Mouse (Mus musculus) embryonic facial prominence, embryonic 12.5 days (tissue): ENCODE results near the gene Slc35b1. TPM values are rescaled to one million over a fixed set of nuclear protein-coding genes. Genes with fewer than 3 reads are reported as not detected.
A peak's percentile ranks its signal among the peaks of the same experiment; 100 is the strongest.

Source experiments
- ATAC-seq: fragments of 200-750 bp; cut with Nextera tagmentation; 2 replicates; pipeline ENCODE4 v1.8.0; 2017; ENCODE audit not compliant: insufficient number of reproducible peaks, insufficient read depth, low FRiP score, low TSS enrichment
- H3K27ac ChIP-seq: fragments of 300-500 bp; sonication (generic); 2 replicates; pipeline ENCODE4 v1.5.1; 2016; ENCODE audit warnings: mild to moderate bottlenecking
- H3K27me3 ChIP-seq: fragments of 300-500 bp; sonication (generic); 2 replicates; pipeline ENCODE4 v1.6.1; 2016; ENCODE audit warnings: mild to moderate bottlenecking, moderate library complexity
- H3K36me3 ChIP-seq: fragments of 300-500 bp; sonication (generic); 2 replicates; pipeline ENCODE4 v1.6.1; 2016; ENCODE audit warnings: mild to moderate bottlenecking
- H3K4me1 ChIP-seq: fragments of 300-500 bp; sonication (generic); 2 replicates; pipeline ENCODE4 v1.6.1; 2016
- H3K4me2 ChIP-seq: fragments of 300-500 bp; sonication (generic); replicated peaks from 2 replicates; pipeline ENCODE4 v1.6.1; 2016; ENCODE audit warnings: mild to moderate bottlenecking, moderate library complexity
- H3K4me3 ChIP-seq: fragments of 300-500 bp; sonication (generic); 2 replicates; pipeline ENCODE4 v1.5.1; 2016; ENCODE audit warnings: mild to moderate bottlenecking
- H3K9ac ChIP-seq: fragments of 300-500 bp; sonication (generic); 2 replicates; pipeline ENCODE4 v1.6.1; 2016; ENCODE audit warnings: mild to moderate bottlenecking, moderate library complexity
- H3K9me3 ChIP-seq: fragments of 300-500 bp; sonication (generic); 2 replicates; pipeline ENCODE4 v1.6.1; 2016; ENCODE audit warnings: mild to moderate bottlenecking, moderate library complexity
- WGBS: fragments of 180-500 bp; shearing (Covaris S2); methylation state at CpG from one replicate; pipeline ENCODE4 v1.1.7; 2016; 5-methylcytosine and 5-hydroxymethylcytosine counted together
- polyA plus RNA-seq: library from polyadenylated mRNA; unstranded; fragments of >200 nt; fragmentation: Nextera tagmentation; extraction: Ambion mirVana; gene quantifications from 2 replicates; pipeline ENCODE4 v1.2.1, GENCODE M21; 2016

Gene Slc35b1
- polyA plus RNA-seq, 1 experiment from 2014 or later: 117 TPM

DNA sequence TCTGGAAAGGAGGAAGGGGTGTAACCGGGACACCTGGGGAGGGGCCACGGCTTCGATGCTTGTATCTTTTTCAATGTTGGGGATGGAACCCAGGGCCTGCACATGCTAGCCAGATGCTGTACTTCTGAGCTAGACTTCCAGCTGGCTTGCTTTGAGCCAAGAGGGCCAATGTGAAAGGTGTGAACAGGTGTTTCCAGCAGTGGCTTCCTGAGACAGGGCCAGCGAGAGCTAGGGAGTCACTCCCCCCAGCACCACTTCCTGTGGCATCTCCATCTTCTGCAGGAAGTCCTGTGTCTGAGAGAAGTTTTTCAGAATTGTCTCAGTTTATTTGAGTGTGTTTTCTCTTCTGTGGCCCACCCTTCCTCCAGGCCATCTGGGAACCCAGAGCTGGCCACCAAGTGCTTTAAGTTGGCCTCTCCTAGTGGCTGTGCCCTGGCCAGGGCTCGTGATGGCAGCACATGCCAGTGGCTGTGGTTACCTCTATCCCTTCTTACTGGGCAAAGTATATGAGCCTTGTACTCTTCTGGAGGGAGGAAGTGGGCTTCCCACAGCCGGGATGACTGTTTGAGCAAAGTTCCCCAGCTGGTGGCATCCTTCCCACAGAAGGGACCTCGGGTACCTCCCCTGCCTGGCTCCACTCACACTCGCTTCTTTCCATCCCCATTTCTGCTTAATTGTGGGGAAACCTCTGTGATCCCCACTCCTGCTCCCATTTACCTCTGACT, 17.3 kb upstream of the Slc35b1 start:
- Histone ChIP-seq H3K9ac (no peak overlapping the region), H3K27ac (no peak overlapping the region), H3K4me2 (no peak overlapping the region), H3K36me3 (peaks cover 30% of the 10 kb centered on the region), H3K9me3 (no peaks in the 10 kb centered on the region), H3K27me3 (no peaks in the 10 kb centered on the region), H3K4me1 (no peaks in the 10 kb centered on the region), H3K4me3 (no peak overlapping the region)
- WGBS: 84% methylated on average over 8 of the region's 8 CpGs
- no peak for ATAC-seq

GRCm38 (mm10) chr11:95368231-95368823, 16.2 kb upstream of the Slc35b1 start:
- H3K27me3 ChIP-seq: no peaks in the 10 kb centered on the region
- 91% methylated on average over 8 of the region's 8 CpGs for WGBS
- peaks cover 40% of the 10 kb centered on the region for H3K36me3 ChIP-seq
- no peak for ATAC-seq
- no peaks in the 10 kb centered on the region for H3K9me3 ChIP-seq
- H3K4me1 ChIP-seq: no peaks in the 10 kb centered on the region
- no peak overlapping the region for H3K4me3 ChIP-seq
- no peak overlapping the region for H3K9ac ChIP-seq
- no peak overlapping the region for H3K27ac ChIP-seq
- H3K4me2 ChIP-seq: no peak overlapping the region

GRCm38 (mm10) chr11:95368871-95369270, 15.6 kb upstream of the Slc35b1 start:
- H3K27ac ChIP-seq: no peak overlapping the region
- H3K4me1 ChIP-seq: no peaks in the 10 kb centered on the region
- H3K9ac ChIP-seq: no peak overlapping the region
- no peak for ATAC-seq
- no peaks in the 10 kb centered on the region for H3K9me3 ChIP-seq
- WGBS: 94% methylated on average over 4 of the region's 4 CpGs
- no peaks in the 10 kb centered on the region for H3K27me3 ChIP-seq
- no peak overlapping the region for H3K4me2 ChIP-seq
- peaks cover 46% of the 10 kb centered on the region for H3K36me3 ChIP-seq
- no peak overlapping the region for H3K4me3 ChIP-seq

- Histone ChIP-seq H3K9ac (no peak overlapping the region), H3K27me3 (no peaks in the 10 kb centered on the region), H3K4me1 (no peaks in the 10 kb centered on the region), H3K9me3 (no peaks in the 10 kb centered on the region), H3K27ac (no peak overlapping the region), H3K4me2 (no peak overlapping the region), H3K4me3 (no peak overlapping the region), H3K36me3 (peaks cover 46% of the 10 kb centered on the region)
- 75% methylated on average over 15 of the region's 15 CpGs for WGBS
- ATAC-seq: no peak
Measured at GRCm38 (mm10) chr11:95369964-95370890, 14.3 kb upstream of the Slc35b1 start.

DNA sequence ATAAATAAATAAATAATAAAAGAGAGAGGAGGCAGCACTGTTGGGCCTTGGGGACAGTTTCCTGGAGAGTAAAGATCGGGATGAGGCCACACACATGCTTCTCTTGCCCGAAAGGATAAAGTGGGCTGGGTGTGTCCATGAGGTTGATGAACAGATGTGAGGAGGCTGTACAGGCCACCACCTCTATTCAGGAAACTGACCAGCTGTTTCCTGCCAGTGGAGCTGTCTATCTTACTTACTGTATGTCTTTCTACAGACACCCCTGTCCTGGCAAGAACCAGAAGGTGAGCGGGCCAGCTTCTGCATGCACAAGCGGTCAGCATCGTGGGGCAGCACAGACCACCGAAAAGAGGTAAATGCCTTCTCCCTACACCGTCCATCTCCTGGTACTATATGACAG, 13.3 kb upstream of the Slc35b1 start:
- 83% methylated on average over 7 of the region's 7 CpGs for WGBS
- Histone ChIP-seq H3K9ac (no peak overlapping the region), H3K27ac (no peak overlapping the region), H3K9me3 (no peaks in the 10 kb centered on the region), H3K4me1 (no peaks in the 10 kb centered on the region), H3K4me3 (no peak overlapping the region), H3K27me3 (no peaks in the 10 kb centered on the region), H3K36me3 (peaks cover 49% of the 10 kb centered on the region), H3K4me2 (no peak overlapping the region)
- ATAC-seq: no peak

DNA sequence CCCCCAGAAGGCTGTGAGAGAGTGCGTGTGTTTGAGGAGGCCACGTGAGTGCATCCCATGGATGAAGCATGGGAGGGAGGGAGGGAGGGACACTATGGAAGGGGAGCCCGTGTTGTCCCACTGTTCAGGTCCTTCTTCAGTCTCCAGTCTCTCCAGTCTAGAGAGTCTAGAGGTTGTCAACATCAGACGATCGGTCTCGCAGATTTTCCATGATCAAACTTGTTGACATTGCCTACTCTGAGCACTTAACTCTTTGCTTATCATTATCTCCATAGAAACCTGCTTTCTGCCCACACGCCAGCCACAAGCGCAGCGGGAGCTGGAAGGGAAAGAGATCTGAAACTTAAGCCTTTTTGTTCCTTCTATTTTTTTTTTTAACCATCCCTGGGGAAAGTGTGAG, 5.6 kb upstream of the Slc35b1 start:
- no peaks in the 10 kb centered on the region for H3K9me3 ChIP-seq
- no peak for ATAC-seq
- no peaks in the 10 kb centered on the region for H3K27me3 ChIP-seq
- WGBS: 83% methylated on average over 9 of the region's 9 CpGs
- no peaks in the 10 kb centered on the region for H3K4me1 ChIP-seq
- H3K27ac ChIP-seq: no peak overlapping the region
- no peak overlapping the region for H3K9ac ChIP-seq
- no peak overlapping the region for H3K4me3 ChIP-seq
- H3K4me2 ChIP-seq: no peak overlapping the region
- peaks cover 65% of the 10 kb centered on the region for H3K36me3 ChIP-seq

GRCm38 (mm10) chr11:95379552-95379951, 4.9 kb upstream of the Slc35b1 start:
- H3K4me3 ChIP-seq: no peak overlapping the region

GRCm38 (mm10) chr11:95380711-95381110, 3.8 kb upstream of the Slc35b1 start:
- WGBS: 87% methylated on average over 7 of the region's 7 CpGs
- Histone ChIP-seq H3K9me3 (no peaks in the 10 kb centered on the region), H3K27me3 (no peaks in the 10 kb centered on the region), H3K9ac (no peak overlapping the region), H3K27ac (no peak overlapping the region), H3K36me3 (peaks cover 52% of the 10 kb centered on the region), H3K4me1 (peaks cover 3% of the 10 kb centered on the region), H3K4me2 (no peak overlapping the region), H3K4me3 (no peak overlapping the region)
- ATAC-seq: no peak

More at GRCm38 (mm10) chr11:95379552-95379951, 4.9 kb upstream of the Slc35b1 start:
- Histone ChIP-seq H3K9me3 (no peaks in the 10 kb centered on the region), H3K27me3 (no peaks in the 10 kb centered on the region), H3K4me2 (no peak overlapping the region), H3K36me3 (peaks cover 63% of the 10 kb centered on the region), H3K9ac (no peak overlapping the region), H3K4me1 (no peaks in the 10 kb centered on the region), H3K27ac (no peak overlapping the region)
- WGBS: 76% methylated on average over 5 of the region's 5 CpGs
- ATAC-seq: no peak

DNA sequence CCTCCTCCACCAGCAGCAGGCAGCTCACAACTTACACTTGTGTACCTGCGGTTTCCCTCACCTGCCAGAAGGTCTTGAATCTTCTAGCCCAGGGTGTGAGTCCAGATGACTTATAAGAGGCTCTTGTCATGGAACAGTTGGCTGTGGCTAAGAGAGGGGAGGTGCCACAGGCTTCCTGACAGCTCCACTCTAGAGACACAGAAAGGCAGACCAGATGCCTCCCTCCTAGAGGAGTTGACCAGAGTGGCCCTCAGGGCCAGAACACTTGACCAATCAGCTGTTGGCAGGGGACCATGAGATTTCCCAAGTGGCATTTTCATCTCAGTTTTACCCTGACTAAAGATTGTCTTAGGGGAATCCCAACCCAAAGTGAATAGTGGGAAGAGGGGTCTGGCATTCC, 3.3 kb upstream of the Slc35b1 start:
- Histone ChIP-seq H3K36me3 (peaks cover 48% of the 10 kb centered on the region), H3K4me3 (no peak overlapping the region), H3K4me2 (no peak overlapping the region), H3K27ac (no peak overlapping the region), H3K27me3 (no peaks in the 10 kb centered on the region), H3K9me3 (no peaks in the 10 kb centered on the region), H3K9ac (no peak overlapping the region), H3K4me1 (peaks cover 7% of the 10 kb centered on the region)
- ATAC-seq: no peak
- 96% methylated on average over 1 of the region's 1 CpGs for WGBS

GRCm38 (mm10) chr11:95383331-95383986, 1.0 kb upstream of the Slc35b1 start:
- no peak for ATAC-seq
- WGBS: 80% methylated on average over 5 of the region's 5 CpGs
- Histone ChIP-seq H3K36me3 (peaks cover 47% of the 10 kb centered on the region), H3K4me3 (no peak overlapping the region), H3K9ac (no peak overlapping the region), H3K4me2 (no peak overlapping the region), H3K27me3 (no peaks in the 10 kb centered on the region), H3K27ac (no peak overlapping the region), H3K4me1 (peaks cover 8% of the 10 kb centered on the region), H3K9me3 (no peaks in the 10 kb centered on the region)

- Histone ChIP-seq H3K36me3 (peaks cover 47% of the 10 kb centered on the region), H3K9me3 (no peaks in the 10 kb centered on the region), H3K4me3 (peak overlapping the region; percentile 94), H3K4me1 (peaks cover 8% of the 10 kb centered on the region), H3K27me3 (no peaks in the 10 kb centered on the region), H3K4me2 (peak overlapping the region; percentile 56), H3K9ac (peak overlapping the region; percentile 26; the same call in 1 of the 2 replicates), H3K27ac (no peak overlapping the region)
- 45% methylated on average over 9 of the region's 9 CpGs for WGBS
- ATAC-seq: no peak
Measured at GRCm38 (mm10) chr11:95384004-95384318, 531 bp upstream of the Slc35b1 start.
